Mouse (Mus musculus) bone marrow, adult 2 months (tissue): Measurements from ENCODE around the gene Apobec2. TPM values are rescaled to one million over a fixed set of nuclear protein-coding genes. Genes with fewer than 3 reads are reported as not detected.

Source experiments
- H3K27ac ChIP-seq: fragments of 200-500 bp; 2 replicates; pipeline ENCODE4 v1.5.1; 2012; ENCODE audit warnings: low read depth, mild to moderate bottlenecking, control low read depth, inconsistent platforms, low read length; ENCODE audit not compliant: control insufficient read depth, poor library complexity, insufficient read depth
- H3K4me1 ChIP-seq: fragments of 200-500 bp; 2 replicates; pipeline ENCODE4 v1.6.1; 2011; ENCODE audit warnings: low read length; ENCODE audit not compliant: control insufficient read depth, insufficient read depth
- H3K4me3 ChIP-seq: fragments of 200-500 bp; replicated peaks from 2 replicates; pipeline ENCODE3; 2011; ENCODE audit warnings: mild to moderate bottlenecking, low read depth, low read length, control low read depth; ENCODE audit not compliant: control insufficient read depth
- CTCF ChIP-seq: fragments of 200-500 bp; IDR thresholded peaks from 2 replicates; pipeline ENCODE4 v1.5.1; 2011; ENCODE audit warnings: low read length, control low read depth; ENCODE audit not compliant: control insufficient read depth, insufficient read depth
- POLR2A ChIP-seq: fragments of 200-500 bp; IDR thresholded peaks from 2 replicates; pipeline ENCODE4 v1.6.1; 2011; ENCODE audit warnings: low read depth, mild to moderate bottlenecking, control low read depth, low read length, borderline replicate concordance; ENCODE audit not compliant: control insufficient read depth
- WGBS: fragments of 180-500 bp; shearing (Covaris S2); methylation state at CpG from one replicate; pipeline ENCODE4 v1.1.7; 2018; 5-methylcytosine and 5-hydroxymethylcytosine counted together
- polyA plus RNA-seq: library from polyadenylated mRNA; stranded (reverse); fragments of >200 nt; gene quantifications from 2 replicates; pipeline ENCODE4 v1.2.4, GENCODE M21; 2011; ENCODE audit warnings: low replicate concordance; ENCODE audit not compliant: missing spikeins, insufficient read depth, insufficient read length

Gene Apobec2
- polyA plus RNA-seq, 1 experiment = not detected

DNA sequence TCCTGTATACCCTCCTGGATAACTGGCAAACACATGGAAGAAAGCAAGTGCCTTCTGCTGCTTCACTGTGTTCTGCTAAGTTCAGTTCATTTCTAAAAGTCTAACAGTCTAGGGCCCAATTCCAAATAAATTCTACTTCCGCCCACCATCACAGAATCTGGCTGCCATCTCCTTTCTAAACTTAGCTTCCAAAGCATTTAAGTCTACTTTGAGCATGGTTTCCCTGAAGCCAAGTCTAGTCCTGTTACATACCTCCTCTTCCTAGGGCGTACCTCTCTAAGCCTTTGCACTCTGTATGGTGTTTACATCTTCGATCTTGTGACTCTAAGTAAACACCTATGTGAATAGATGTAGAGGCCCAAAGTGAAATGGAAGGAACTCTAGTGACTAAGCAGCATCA lies 40.1 kb downstream of the Apobec2 start:
- WGBS = 96% methylated on average over 3 of the region's 3 CpGs
- no peaks in the 10 kb centered on the region for H3K4me1 ChIP-seq
- H3K4me3 ChIP-seq = no peak overlapping the region
- no peak for TF ChIP-seq CTCF
- no peak for TF ChIP-seq POLR2A
- no peak overlapping the region for H3K27ac ChIP-seq

DNA sequence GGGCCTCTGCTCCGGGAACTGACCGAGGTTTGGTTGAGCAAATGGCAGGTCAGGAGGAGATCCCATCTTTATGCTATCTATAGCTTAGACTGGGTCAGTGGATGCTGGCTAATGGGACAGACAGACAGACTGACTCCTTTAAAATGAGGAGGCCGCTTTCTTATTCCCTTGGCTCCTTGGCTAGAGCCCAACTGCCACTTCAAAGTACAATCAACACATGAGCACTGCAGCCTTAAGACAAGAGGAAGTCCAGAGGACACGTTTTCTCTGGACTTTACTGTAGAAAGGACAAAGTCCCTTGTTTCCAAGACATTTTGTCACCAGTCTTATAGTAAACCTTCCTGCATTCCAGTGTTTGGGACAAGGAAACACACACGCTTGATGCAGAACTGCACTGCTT lies 41.3 kb downstream of the Apobec2 start:
- H3K4me1 ChIP-seq = no peaks in the 10 kb centered on the region
- H3K4me3 ChIP-seq = no peak overlapping the region
- no peak for TF ChIP-seq POLR2A
- no peak for TF ChIP-seq CTCF
- 90% methylated on average over 5 of the region's 5 CpGs for WGBS
- no peak overlapping the region for H3K27ac ChIP-seq

DNA sequence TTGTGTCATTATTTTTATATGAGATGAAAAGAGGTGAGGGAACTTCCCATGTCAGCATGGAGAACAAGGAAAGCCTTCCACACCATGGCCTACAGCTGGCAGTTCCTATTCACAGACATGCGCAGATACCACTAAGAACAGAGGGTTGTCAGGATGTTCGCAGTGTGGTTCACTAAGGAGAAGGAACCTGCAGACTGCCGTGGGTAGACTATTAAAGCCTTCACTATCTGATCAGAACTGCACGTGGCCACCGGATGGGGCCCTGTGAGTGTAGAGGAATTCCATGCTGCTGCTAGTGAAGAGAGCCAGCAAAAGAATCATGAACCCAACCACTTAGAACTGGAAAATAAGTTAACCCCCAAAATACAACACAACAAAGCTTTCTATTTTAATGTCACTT lies 43.3 kb downstream of the Apobec2 start:
- Histone ChIP-seq H3K4me1 (peaks cover 2% of the 10 kb centered on the region; the same call in 1 of the 2 replicates), H3K27ac (no peak overlapping the region), H3K4me3 (no peak overlapping the region)
- TF ChIP-seq CTCF (no peak), POLR2A (no peak)
- 78% methylated on average over 5 of the region's 5 CpGs for WGBS

DNA sequence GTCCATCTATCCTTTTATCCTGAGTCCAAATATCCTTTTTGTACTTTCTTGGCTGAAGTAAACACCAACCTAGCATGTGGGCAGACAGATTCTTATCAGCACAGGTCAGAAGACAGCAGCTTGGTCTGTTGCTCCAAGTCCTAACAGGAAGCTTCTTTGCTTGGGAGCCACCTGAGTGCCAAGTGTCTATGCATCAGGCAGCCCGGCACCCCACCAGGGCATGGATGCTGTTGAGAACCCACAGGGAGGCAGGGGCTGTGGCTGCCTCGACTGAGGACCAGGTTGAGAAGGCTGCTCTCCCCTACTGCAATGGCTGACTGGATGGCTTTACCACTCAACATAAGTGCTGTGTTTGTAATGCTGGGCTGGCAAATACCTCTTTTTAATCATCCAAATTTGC lies 44.1 kb downstream of the Apobec2 start:
- WGBS = 78% methylated on average over 2 of the region's 2 CpGs
- TF ChIP-seq CTCF (no peak), POLR2A (no peak)
- no peak overlapping the region for H3K4me3 ChIP-seq
- H3K27ac ChIP-seq = no peak overlapping the region
- H3K4me1 ChIP-seq = peaks cover 2% of the 10 kb centered on the region; the same call in 1 of the 2 replicates

DNA sequence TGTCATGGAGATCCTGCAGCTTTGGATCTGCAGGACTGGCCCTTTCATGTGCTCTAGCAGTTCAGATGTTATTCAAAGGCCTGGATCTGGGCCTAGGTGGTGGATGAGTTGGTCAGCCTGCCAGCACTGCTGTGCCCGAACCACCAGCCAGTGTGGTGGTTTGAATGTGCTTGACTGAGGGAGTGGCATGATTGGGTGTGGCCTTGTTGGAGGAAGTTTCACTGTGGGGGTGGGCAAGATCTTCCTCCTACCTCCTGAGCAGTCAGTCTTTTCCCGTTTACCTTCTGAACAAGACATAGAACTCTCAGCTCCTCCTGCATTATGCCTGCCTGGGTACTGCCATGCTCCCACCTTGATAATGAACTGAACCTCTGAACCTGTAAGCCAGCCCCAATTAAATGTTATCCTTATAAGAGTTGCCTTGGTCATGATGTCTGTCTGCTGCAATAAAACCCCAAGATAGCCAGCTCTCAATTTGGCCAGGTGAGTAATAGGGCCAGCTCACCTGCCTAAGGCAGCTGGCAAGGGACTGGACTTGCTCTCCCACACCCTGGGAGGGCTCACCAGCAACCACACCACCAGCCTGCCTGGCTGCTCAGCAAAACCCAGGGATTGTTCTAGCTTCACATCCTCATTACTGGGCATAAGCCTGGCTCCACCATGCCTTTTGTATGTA lies 46.8 kb downstream of the Apobec2 start:
- no peak for TF ChIP-seq CTCF
- no peak for TF ChIP-seq POLR2A
- H3K4me1 ChIP-seq = peaks cover 2% of the 10 kb centered on the region; the same call in 1 of the 2 replicates
- H3K4me3 ChIP-seq = no peak overlapping the region
- WGBS = 9% methylated on average over 2 of the region's 2 CpGs
- H3K27ac ChIP-seq = no peak overlapping the region

DNA sequence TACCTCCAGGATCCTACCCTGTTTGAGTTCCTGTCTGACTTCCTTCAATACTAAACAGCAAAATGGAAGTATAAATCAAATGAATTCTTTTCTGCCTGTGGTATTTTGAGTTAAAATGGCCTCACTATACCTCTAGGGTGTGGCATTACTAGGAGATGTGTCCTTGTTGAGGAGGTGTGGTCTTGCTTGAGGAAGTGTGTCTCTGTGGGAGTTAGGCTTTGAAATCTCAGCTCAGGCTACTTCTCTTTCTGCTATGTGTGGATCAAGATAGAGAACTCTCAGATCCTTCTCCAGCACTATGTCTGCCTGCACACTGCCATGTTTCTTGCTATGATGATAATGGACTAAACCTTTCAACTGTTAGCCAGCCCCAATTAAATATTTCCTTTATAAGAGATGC lies 53.7 kb downstream of the Apobec2 start:
- Histone ChIP-seq H3K4me1 (no peaks in the 10 kb centered on the region), H3K27ac (no peak overlapping the region), H3K4me3 (no peak overlapping the region)
- TF ChIP-seq CTCF = no peak

DNA sequence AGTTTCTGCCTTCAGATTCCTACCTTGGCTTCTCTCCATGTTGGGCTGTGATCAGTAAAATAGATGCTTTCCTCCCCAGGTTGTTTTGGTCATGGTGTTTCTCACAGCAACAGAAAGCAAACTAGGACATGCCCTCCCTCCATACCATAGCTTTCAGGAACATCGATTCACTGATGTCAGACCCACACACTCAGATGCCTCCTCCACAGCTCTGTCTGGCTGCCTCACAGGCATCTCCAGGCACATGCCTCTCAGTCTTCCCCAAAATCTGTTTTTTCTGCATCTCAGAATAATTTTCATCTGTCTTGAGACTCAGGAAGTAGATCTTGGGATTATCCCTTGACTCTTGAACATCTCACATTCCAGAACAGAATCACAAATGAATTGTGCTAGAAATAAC lies 56.6 kb downstream of the Apobec2 start:
- WGBS = 86% methylated on average over 1 of the region's 1 CpGs
- H3K27ac ChIP-seq = no peak overlapping the region
- no peak for TF ChIP-seq CTCF
- no peak for TF ChIP-seq POLR2A
- no peaks in the 10 kb centered on the region for H3K4me1 ChIP-seq
- H3K4me3 ChIP-seq = no peak overlapping the region

DNA sequence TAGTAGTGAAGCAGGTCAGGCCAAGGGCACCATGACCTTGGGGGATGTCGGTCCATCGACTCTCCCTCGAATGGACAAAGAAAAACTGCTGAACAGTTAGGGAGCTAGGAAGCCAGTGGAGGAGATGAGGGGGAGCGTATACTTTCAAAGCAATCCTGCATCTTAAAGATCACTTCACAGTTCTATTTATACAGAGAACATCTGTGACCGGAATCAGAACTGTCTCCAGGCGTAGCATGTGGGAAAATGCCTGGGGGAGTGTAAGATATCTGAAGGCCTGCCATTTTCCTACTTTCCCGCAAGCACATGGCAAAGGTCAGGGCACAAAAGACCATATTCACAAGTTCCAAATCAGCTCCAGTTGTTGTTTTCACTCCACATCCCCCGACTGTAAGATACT lies 59.7 kb downstream of the Apobec2 start:
- Histone ChIP-seq H3K4me1 (no peaks in the 10 kb centered on the region), H3K27ac (no peak overlapping the region), H3K4me3 (no peak overlapping the region)
- WGBS = 86% methylated on average over 8 of the region's 8 CpGs
- TF ChIP-seq POLR2A (no peak), CTCF (no peak)

DNA sequence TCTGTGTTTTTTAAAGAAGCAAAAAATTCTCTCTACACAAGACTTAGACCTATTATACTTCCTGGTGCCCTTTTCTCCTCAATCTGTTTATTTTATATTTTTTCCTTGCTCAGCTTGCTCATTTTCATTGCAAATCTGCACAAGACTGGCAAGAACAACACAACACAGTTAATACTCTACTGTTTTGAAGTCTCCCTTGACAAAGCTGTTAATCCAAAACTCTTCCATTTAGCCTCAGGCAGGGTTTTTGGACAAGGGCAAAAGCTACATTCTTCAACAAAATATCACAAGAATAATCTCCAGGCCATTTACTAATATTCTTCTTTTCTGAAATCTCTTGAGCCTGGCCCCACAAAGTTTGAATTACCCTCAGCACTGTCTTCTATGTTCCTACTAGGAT lies 61.1 kb downstream of the Apobec2 start:
- no peak for TF ChIP-seq CTCF
- H3K4me3 ChIP-seq = no peak overlapping the region
- H3K4me1 ChIP-seq = no peaks in the 10 kb centered on the region
- H3K27ac ChIP-seq = no peak overlapping the region

Other genes starting within 250 kb of the Apobec2 start
- gene Trem1, start 200.2 kb downstream of the Apobec2 start, polyA plus RNA-seq = 3.8 and 11.7 TPM in 2 replicates
- gene Trem3, start 185.2 kb downstream of the Apobec2 start, polyA plus RNA-seq = 18.5 and 53.5 TPM in 2 replicates
- 5.4 and 21.2 TPM in 2 replicates for gene Treml4, start 168.6 kb downstream of the Apobec2 start, polyA plus RNA-seq
- gene Treml2, start 133.4 kb downstream of the Apobec2 start, polyA plus RNA-seq = 56.4 and 152 TPM in 2 replicates
- gene B430306N03Rik, start 116.8 kb downstream of the Apobec2 start, polyA plus RNA-seq = 14.0 and 32.4 TPM in 2 replicates
- gene Trem2, start 86.5 kb downstream of the Apobec2 start, polyA plus RNA-seq = 4.0 and 6.2 TPM in 2 replicates
- 58.8 and 115 TPM in 2 replicates for gene Treml1, start 73.0 kb downstream of the Apobec2 start, polyA plus RNA-seq
- gene Nfya, start 23.0 kb downstream of the Apobec2 start, polyA plus RNA-seq = 24.2 and 28.6 TPM in 2 replicates
- gene Oard1, start 22.9 kb downstream of the Apobec2 start, polyA plus RNA-seq = 36.6 and 44.1 TPM in 2 replicates
- gene Tspo2, start 18.6 kb upstream of the Apobec2 start, polyA plus RNA-seq = 307 and 314 TPM in 2 replicates
- 4.3 and 4.7 TPM in 2 replicates for gene Unc5cl, start 22.0 kb upstream of the Apobec2 start, polyA plus RNA-seq